Mouse (Mus musculus) right cerebral cortex, adult 18-20 months (tissue): ENCODE measurements around the gene Map2k4.

ENCODE experiments used
- DNase-seq: peaks from one replicate; pipeline ENCODE4 v3.0.0; 2022; ENCODE audit warnings: mixed read lengths

Map2k4 gene

GRCm38 (mm10) chr11:65788154-65788553, at the start of gene Map2k4:
TSS of gene Map2k4 (minus strand) at chr11:65788297.
- DNase-seq, result peak; percentile 93

- no peak for DNase-seq
Observed at GRCm38 (mm10) chr11:65824556-65824955, 36.5 kb upstream of the Map2k4 start.

- peak; percentile 67 for DNase-seq
Observed at GRCm38 (mm10) chr11:65820877-65821276, 32.8 kb upstream of the Map2k4 start.

GRCm38 (mm10) chr11:65820280-65820679, 32.2 kb upstream of the Map2k4 start:
- no peak for DNase-seq

- no peak for DNase-seq
Observed at GRCm38 (mm10) chr11:65818193-65818592, 30.1 kb upstream of the Map2k4 start.

- DNase-seq, result no peak
Observed at GRCm38 (mm10) chr11:65816237-65816636, 28.1 kb upstream of the Map2k4 start.

GRCm38 (mm10) chr11:65814381-65814780, 26.3 kb upstream of the Map2k4 start:
- no peak for DNase-seq

- DNase-seq, result no peak
Observed at GRCm38 (mm10) chr11:65812088-65812487, 24.0 kb upstream of the Map2k4 start.

- no peak for DNase-seq
Observed at GRCm38 (mm10) chr11:65807601-65808000, 19.5 kb upstream of the Map2k4 start.

GRCm38 (mm10) chr11:65806909-65807504, 18.9 kb upstream of the Map2k4 start, which contains the start of gene Zkscan6:
TSS of gene Zkscan6 (plus strand) at chr11:65807175.
- peak; percentile 88 for DNase-seq

GRCm38 (mm10) chr11:65806321-65806904, 18.3 kb upstream of the Map2k4 start:
- peak; percentile 39 for DNase-seq

- peak; percentile 90 for DNase-seq
Observed at GRCm38 (mm10) chr11:65801899-65802298, 13.8 kb upstream of the Map2k4 start.

GRCm38 (mm10) chr11:65795896-65796295, 7.8 kb upstream of the Map2k4 start:
- no peak for DNase-seq

GRCm38 (mm10) chr11:65794428-65795219, 6.5 kb upstream of the Map2k4 start:
- DNase-seq, result no peak

GRCm38 (mm10) chr11:65787421-65788151, 511 bp downstream of the Map2k4 start:
- DNase-seq, result peak; percentile 13

GRCm38 (mm10) chr11:65786160-65786559, 1.9 kb downstream of the Map2k4 start:
- no peak for DNase-seq

- no peak for DNase-seq
Observed at GRCm38 (mm10) chr11:65781596-65781995, 6.5 kb downstream of the Map2k4 start.

- DNase-seq, result no peak
Observed at GRCm38 (mm10) chr11:65779578-65779977, 8.5 kb downstream of the Map2k4 start.

- DNase-seq, result no peak
Observed at GRCm38 (mm10) chr11:65779066-65779465, 9.0 kb downstream of the Map2k4 start.

- no peak for DNase-seq
Observed at GRCm38 (mm10) chr11:65777810-65778209, 10.3 kb downstream of the Map2k4 start.

GRCm38 (mm10) chr11:65776906-65777611, 11.0 kb downstream of the Map2k4 start:
- no peak for DNase-seq

- no peak for DNase-seq
Observed at GRCm38 (mm10) chr11:65773946-65774656, 14.0 kb downstream of the Map2k4 start.
